Mouse (Mus musculus) MEL (cell line): Measurements from ENCODE around the gene Pcdh9. TPM values are rescaled to one million over a fixed set of nuclear protein-coding genes. Genes with fewer than 3 reads are reported as not detected.

ENCODE experiments used
- DNase-seq: peaks from one replicate; pipeline ENCODE4 v3.0.0; 2011; ENCODE audit warnings: low read depth, low spot score
- H3K27ac ChIP-seq: 2 replicates; pipeline ENCODE4 v1.5.1; 2012; ENCODE audit warnings: low read depth, mild to moderate bottlenecking, control low read depth, low read length, moderate library complexity; ENCODE audit not compliant: control insufficient read depth
- H3K27me3 ChIP-seq, 2 experiments: fragments of 150-350 bp in 1 of 2; sonication (generic) in 1 of 2; 2 replicates each; pipeline ENCODE4 v1.6.1; 2012; ENCODE audit warnings: low read length in 2 of 2, mild to moderate bottlenecking in 2 of 2, improper control_type of control experiment in 1 of 2, moderate library complexity in 1 of 2; ENCODE audit not compliant: insufficient read depth in 2 of 2, control insufficient read depth in 1 of 2
- H3K36me3 ChIP-seq, 2 experiments: 2 replicates each; pipeline ENCODE4 v1.6.1; 2012 to 2014; ENCODE audit warnings: low read length in 2 of 2, improper control_type of control experiment in 1 of 2, inconsistent platforms in 1 of 2, mild to moderate bottlenecking in 1 of 2; ENCODE audit not compliant: insufficient read depth in 2 of 2, control insufficient read depth in 1 of 2
- H3K4me1 ChIP-seq, 2 experiments: fragments of 150-350 bp in 1 of 2; sonication (generic) in 1 of 2; 2 replicates each; pipeline ENCODE4 v1.6.1; 2012; ENCODE audit warnings: low read length in 2 of 2, improper control_type of control experiment in 1 of 2, mild to moderate bottlenecking in 1 of 2; ENCODE audit not compliant: insufficient read depth in 2 of 2, control insufficient read depth in 1 of 2
- H3K4me3 ChIP-seq, 2 experiments: fragments of 150-350 bp in 1 of 2; sonication (generic) in 1 of 2; 2 replicates each; pipeline ENCODE4 v1.5.1; 2012; ENCODE audit warnings: low read depth in 2 of 2, low read length in 2 of 2, mild to moderate bottlenecking in 2 of 2, moderate library complexity in 2 of 2, control low read depth in 1 of 2, improper control_type of control experiment in 1 of 2; ENCODE audit not compliant: control insufficient read depth in 1 of 2, insufficient read depth in 1 of 2
- H3K79me2 ChIP-seq: 2 replicates; pipeline ENCODE4 v1.6.1; 2012; ENCODE audit warnings: mild to moderate bottlenecking, low read length, moderate library complexity; ENCODE audit not compliant: control insufficient read depth, poor library complexity, insufficient read depth
- H3K9ac ChIP-seq: 2 replicates; pipeline ENCODE4 v1.6.1; 2012; ENCODE audit warnings: low read depth, mild to moderate bottlenecking, control low read depth, low read length, moderate library complexity; ENCODE audit not compliant: control insufficient read depth, poor library complexity, severe bottlenecking
- H3K9me3 ChIP-seq: fragments of 150-350 bp; sonication (generic); replicated peaks from 2 replicates; pipeline ENCODE4 v1.6.1; 2012; ENCODE audit warnings: mild to moderate bottlenecking, low read length, improper control_type of control experiment, moderate library complexity; ENCODE audit not compliant: insufficient read depth
- CHD1 ChIP-seq: IDR thresholded peaks from 2 replicates; pipeline ENCODE4 v1.6.1; 2012; ENCODE audit warnings: low read depth, mild to moderate bottlenecking, inconsistent platforms, low read length, improper control_type of control experiment
- CHD2 ChIP-seq: IDR thresholded peaks from 2 replicates; pipeline ENCODE4 v1.6.1; 2011; ENCODE audit warnings: low read length, improper control_type of control experiment
- EP300 ChIP-seq, 2 experiments: IDR thresholded peaks; 2 replicates each; pipeline ENCODE4 v1.6.1; 2011; ENCODE audit warnings: improper control_type of control experiment in 2 of 2, low read length in 2 of 2, low read depth in 1 of 2, mild to moderate bottlenecking in 1 of 2
- ETS1 ChIP-seq: IDR thresholded peaks from 2 replicates; pipeline ENCODE4 v1.6.1; 2012; ENCODE audit warnings: low read depth, mild to moderate bottlenecking, inconsistent platforms, low read length, improper control_type of control experiment, moderate library complexity
- JUND ChIP-seq: IDR thresholded peaks from 2 replicates; pipeline ENCODE4 v1.6.1; 2011; ENCODE audit warnings: low read depth, mild to moderate bottlenecking, improper control_type of control experiment, low read length
- KAT2A ChIP-seq: conservative IDR thresholded peaks from 2 replicates; pipeline ENCODE4 v1.6.1; 2012; ENCODE audit warnings: low read depth, low read length, improper control_type of control experiment, inconsistent platforms
- MAZ ChIP-seq: IDR thresholded peaks from 2 replicates; pipeline ENCODE4 v1.6.1; 2012; ENCODE audit warnings: low read depth, mild to moderate bottlenecking, inconsistent platforms, low read length, improper control_type of control experiment
- MEF2A ChIP-seq: IDR thresholded peaks from 2 replicates; pipeline ENCODE4 v1.6.1; 2014; ENCODE audit warnings: low read depth, mild to moderate bottlenecking, inconsistent platforms, low read length, improper control_type of control experiment; ENCODE audit not compliant: poor library complexity, insufficient replicate concordance, severe bottlenecking; ENCODE audit errors: extremely low read depth
- NELFE ChIP-seq: IDR thresholded peaks from 2 replicates; pipeline ENCODE4 v1.6.1; 2011; ENCODE audit warnings: low read depth, low read length, improper control_type of control experiment
- POLR2A ChIP-seq, 2 experiments: IDR thresholded peaks; 2 replicates each; pipeline ENCODE4 v1.6.1; 2011 to 2012; ENCODE audit warnings: low read length in 2 of 2, mild to moderate bottlenecking in 2 of 2, control low read depth in 1 of 2, improper control_type of control experiment in 1 of 2, low read depth in 1 of 2, moderate library complexity in 1 of 2; ENCODE audit not compliant: control insufficient read depth in 1 of 2, insufficient read depth in 1 of 2, poor library complexity in 1 of 2
- POLR2AphosphoS2 ChIP-seq: IDR thresholded peaks from 2 replicates; pipeline ENCODE4 v1.6.1; 2011; ENCODE audit warnings: low read length, improper control_type of control experiment
- RCOR1 ChIP-seq: IDR thresholded peaks from 2 replicates; pipeline ENCODE4 v1.6.1; 2012; ENCODE audit warnings: low read depth, mild to moderate bottlenecking, inconsistent platforms, low read length, improper control_type of control experiment
- SMC3 ChIP-seq: IDR thresholded peaks from 2 replicates; pipeline ENCODE4 v1.6.1; 2011; ENCODE audit warnings: low read depth, low read length, improper control_type of control experiment
- TAL1 ChIP-seq: IDR thresholded peaks from 2 replicates; pipeline ENCODE4 v1.6.1; 2012; ENCODE audit warnings: mild to moderate bottlenecking, inconsistent platforms, low read length, moderate library complexity, mixed read lengths
- TBP ChIP-seq: IDR thresholded peaks from 2 replicates; pipeline ENCODE4 v1.8.0; 2011; ENCODE audit warnings: low read depth, low read length, improper control_type of control experiment
- TCF12 ChIP-seq: IDR thresholded peaks from 2 replicates; pipeline ENCODE4 v1.6.1; 2014; ENCODE audit warnings: low read depth, mild to moderate bottlenecking, inconsistent platforms, low read length, improper control_type of control experiment, moderate library complexity
- UBTF ChIP-seq: IDR thresholded peaks from 2 replicates; pipeline ENCODE4 v1.6.1; 2012; ENCODE audit warnings: low read depth, mild to moderate bottlenecking, inconsistent platforms, low read length, improper control_type of control experiment, moderate library complexity, borderline replicate concordance; ENCODE audit not compliant: insufficient read depth
- USF2 ChIP-seq, 2 experiments: IDR thresholded peaks; 2 replicates each; pipeline ENCODE4 v1.6.1; 2011 to 2012; ENCODE audit warnings: improper control_type of control experiment in 2 of 2, low read length in 2 of 2, borderline replicate concordance in 1 of 2, inconsistent platforms in 1 of 2, low read depth in 1 of 2, mild to moderate bottlenecking in 1 of 2; ENCODE audit not compliant: insufficient read depth in 1 of 2
- ZC3H11A ChIP-seq: IDR thresholded peaks from 2 replicates; pipeline ENCODE4 v1.6.1; 2012; ENCODE audit warnings: low read depth, mild to moderate bottlenecking, inconsistent platforms, low read length, improper control_type of control experiment
- ZMIZ1 ChIP-seq: IDR thresholded peaks from 2 replicates; pipeline ENCODE4 v1.6.1; 2012; ENCODE audit warnings: low read depth, mild to moderate bottlenecking, inconsistent platforms, low read length, improper control_type of control experiment, moderate library complexity
- ZNF384 ChIP-seq: IDR thresholded peaks from 2 replicates; pipeline ENCODE4 v1.6.1; 2012; ENCODE audit warnings: low read depth, mild to moderate bottlenecking, inconsistent platforms, low read length, improper control_type of control experiment
- polyA plus RNA-seq, 2 experiments: library from polyadenylated mRNA; stranded (reverse) in 1 of 2; unstranded in 1 of 2; fragments of >175 nt in 1 of 2; fragments of >200 nt in 1 of 2; gene quantifications; 2 replicates each; pipeline versions ENCODE4 v1.2.1 to v1.2.4; 2012; ENCODE audit warnings: low replicate concordance in 2 of 2, low read depth in 1 of 2; ENCODE audit not compliant: insufficient read length in 2 of 2, insufficient read depth in 1 of 2, missing spikeins in 1 of 2
- total RNA-seq: library from RNA; depleted of rRNA; stranded (reverse); fragments of 300-350 nt; gene quantifications from 2 replicates; pipeline ENCODE4 v1.2.3, GENCODE M21; 2012

The Pcdh9 gene
- total and polyA plus RNA-seq, 3 experiments: not detected

DNA sequence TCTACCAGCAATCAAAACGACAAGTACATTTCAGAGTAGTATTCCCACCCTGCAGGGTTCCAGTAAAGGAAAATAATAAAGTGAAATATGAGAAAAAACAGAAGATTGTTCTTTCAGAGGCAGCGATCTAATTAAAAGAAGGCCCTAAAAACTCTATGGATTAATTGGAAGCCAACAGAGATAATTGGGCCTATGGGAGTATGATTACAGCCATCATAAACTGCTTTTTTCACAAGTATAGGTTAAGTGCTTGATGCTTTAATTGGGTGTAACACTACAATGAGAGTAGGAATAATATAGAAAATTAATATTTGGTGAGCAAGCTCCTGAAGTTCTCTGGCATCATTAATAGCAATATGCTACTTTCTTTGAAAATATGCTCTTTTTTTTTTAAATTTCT is 448.6 kb downstream of the Pcdh9 start:
- Histone ChIP-seq H3K79me2 (no peaks in the 10 kb centered on the region), H3K4me3 (no peak overlapping the region), H3K9me3 (no peaks in the 10 kb centered on the region), H3K36me3 (no peaks in the 10 kb centered on the region), H3K4me1 (no peaks in the 10 kb centered on the region), H3K27ac (no peak overlapping the region), H3K9ac (no peak overlapping the region), H3K27me3 (no peaks in the 10 kb centered on the region)
- no peak for TF ChIP-seq EP300 (IDR thresholded peaks at IDR 0.05; ENCODE audit: low read depth in 1 of 2, low read length in 2 of 2)
- TF ChIP-seq USF2 (IDR thresholded peaks at IDR 0.05; ENCODE audit: borderline replicate concordance in 1 of 2, insufficient read depth in 1 of 2, low read depth in 1 of 2, low read length in 2 of 2): no peak
- no peak for TF ChIP-seq KAT2A
- no peak for TF ChIP-seq TAL1
- no peak for TF ChIP-seq CHD2
- no peak for TF ChIP-seq MAZ
- TF ChIP-seq ZC3H11A: no peak
- no peak for TF ChIP-seq JUND
- no peak for TF ChIP-seq MEF2A
- no peak for TF ChIP-seq NELFE
- TF ChIP-seq ZNF384: no peak
- no peak for TF ChIP-seq TBP
- no peak for TF ChIP-seq UBTF
- TF ChIP-seq POLR2AphosphoS2: no peak
- TF ChIP-seq ETS1: no peak
- TF ChIP-seq ZMIZ1: no peak
- TF ChIP-seq POLR2A (IDR thresholded peaks at IDR 0.05; ENCODE audit: control insufficient read depth in 1 of 2, insufficient read depth in 1 of 2, low read depth in 1 of 2, low read length in 2 of 2, poor library complexity in 1 of 2): no peak
- TF ChIP-seq TCF12: no peak
- TF ChIP-seq RCOR1: no peak
- DNase-seq: no peak

GRCm38 (mm10) chr14:93437226-93437625 is 453.3 kb downstream of the Pcdh9 start:
- Histone ChIP-seq H3K79me2 (no peaks in the 10 kb centered on the region), H3K9me3 (no peaks in the 10 kb centered on the region), H3K27me3 (no peaks in the 10 kb centered on the region), H3K27ac (no peak overlapping the region), H3K4me3 (no peak overlapping the region), H3K9ac (no peak overlapping the region), H3K36me3 (no peaks in the 10 kb centered on the region), H3K4me1 (no peaks in the 10 kb centered on the region)
- DNase-seq: no peak
- TF ChIP-seq CHD1 (no peak), ZC3H11A (no peak), SMC3 (no peak)
